Mouse (Mus musculus) thymus, postnatal 14 days (tissue): ENCODE results near the gene Kcnk4.

Experiments used
- DNase-seq: peaks from one replicate; pipeline ENCODE4 v3.0.0; 2021

The Kcnk4 gene

DNA sequence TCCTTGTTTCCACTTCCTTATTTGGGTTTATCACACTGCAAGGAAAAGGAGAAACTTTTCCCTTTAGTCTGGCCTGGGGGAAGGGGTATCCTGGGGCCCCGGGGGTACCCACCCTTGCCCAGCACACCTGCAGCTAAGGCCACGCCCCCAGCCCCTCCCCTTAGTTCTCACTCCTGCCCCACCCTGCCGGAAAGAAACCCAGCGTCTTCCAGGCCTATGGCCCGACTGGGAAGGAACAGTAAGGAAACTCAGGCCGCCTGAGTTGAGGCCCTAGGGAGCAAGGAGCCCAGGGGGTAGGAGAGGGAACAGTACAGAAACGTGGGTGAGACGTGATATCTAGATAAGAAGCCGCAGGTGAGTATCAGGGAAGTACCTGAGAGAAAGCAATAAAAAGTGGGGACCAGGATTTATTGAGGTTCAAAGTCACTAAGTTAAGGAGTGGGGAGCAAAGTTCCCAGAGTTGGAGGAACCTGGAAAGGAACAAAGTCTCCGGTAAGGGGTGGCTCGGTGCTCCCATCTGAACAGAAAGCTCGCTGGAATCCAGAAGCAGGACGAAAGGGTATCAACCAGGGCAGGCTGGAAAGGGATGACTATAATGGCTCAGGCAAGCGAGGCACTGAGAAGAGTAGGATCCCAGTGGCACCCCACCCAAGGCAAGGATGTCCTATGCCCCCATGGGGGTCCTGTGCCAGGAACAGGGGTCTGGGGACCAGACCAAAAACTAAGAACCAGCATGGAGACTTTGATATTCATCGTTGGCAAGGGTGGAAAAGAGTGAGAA, 34.4 kb upstream of the Kcnk4 start:
- DNase-seq: peak; percentile 61

DNA sequence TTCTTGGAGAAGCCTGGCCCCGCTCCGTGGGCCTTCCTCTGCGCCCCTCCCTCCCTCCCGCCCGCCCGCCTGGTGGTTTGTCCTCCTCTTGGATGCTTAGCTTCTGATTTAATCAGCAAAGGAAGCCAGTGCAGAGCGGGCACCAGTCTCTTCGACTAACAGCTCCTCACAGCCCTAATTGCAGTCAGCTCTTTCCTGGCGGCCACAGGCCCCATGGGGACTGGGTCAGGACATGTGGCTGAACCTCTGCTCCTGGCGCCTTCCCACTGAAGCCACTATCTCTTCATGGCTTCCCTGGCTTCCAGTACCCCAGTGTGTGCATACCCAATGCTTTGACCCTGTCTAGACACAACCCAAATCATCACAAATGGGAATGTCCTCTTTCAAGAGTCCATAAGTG, 22.1 kb upstream of the Kcnk4 start:
- DNase-seq: no peak

DNA sequence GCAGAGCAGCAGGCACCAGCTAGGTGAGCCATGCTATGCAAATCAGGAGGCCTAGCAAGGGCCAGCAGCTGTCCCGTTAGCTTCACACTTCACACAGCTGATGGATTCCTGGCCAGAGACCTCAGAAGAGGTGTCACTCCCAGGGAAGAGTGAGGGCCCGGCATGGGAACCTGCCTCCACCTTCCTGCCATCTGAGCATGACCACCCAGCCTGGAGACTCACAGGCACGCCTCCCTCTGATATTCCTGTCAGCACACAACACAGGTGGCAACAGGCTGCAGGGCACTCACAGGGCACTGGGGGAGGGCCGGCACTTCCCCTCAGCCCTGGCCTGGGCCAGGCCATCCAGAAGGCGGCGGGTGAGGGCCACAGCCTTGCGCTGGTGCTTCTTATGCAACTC, 21.1 kb upstream of the Kcnk4 start:
- DNase-seq: no peak

DNA sequence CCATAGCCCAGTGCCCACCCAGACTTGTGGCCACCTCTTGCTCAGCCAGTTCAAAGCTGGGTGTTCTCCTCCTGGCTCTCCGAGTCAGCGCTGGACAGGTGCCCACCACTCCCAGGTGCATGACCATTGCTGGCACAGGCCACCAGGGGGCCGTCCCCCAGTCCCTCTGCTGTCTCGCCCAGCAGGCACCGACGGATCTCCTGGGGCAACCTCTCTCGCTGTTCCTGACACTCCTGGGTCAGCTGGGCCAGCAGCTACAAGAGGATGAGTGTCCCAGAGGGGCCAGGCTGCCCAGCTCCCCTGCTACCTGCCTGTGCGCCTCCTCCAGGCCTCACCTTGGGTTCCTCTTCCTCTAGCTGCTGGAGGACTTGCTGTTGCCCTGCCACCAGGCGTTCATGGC, 19.7 kb upstream of the Kcnk4 start:
- DNase-seq: peak; percentile 51

DNA sequence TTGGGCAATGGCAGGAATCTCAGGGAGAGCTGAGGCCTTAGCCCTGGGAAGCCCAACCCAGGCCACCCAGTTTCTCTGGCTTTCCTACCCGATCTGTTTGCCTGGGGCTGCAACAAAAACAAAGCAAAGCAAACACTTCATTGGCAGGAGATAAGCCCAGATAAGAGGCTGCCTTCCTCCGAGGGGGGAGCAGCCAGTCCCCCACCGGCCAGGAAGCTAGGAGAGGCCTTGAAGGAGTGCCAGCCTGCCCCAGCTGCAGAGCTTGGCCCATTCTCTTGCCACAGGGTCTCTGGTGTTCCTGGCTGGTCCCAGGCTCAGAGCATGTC, 18.4 kb upstream of the Kcnk4 start:
- DNase-seq: peak; percentile 53

DNA sequence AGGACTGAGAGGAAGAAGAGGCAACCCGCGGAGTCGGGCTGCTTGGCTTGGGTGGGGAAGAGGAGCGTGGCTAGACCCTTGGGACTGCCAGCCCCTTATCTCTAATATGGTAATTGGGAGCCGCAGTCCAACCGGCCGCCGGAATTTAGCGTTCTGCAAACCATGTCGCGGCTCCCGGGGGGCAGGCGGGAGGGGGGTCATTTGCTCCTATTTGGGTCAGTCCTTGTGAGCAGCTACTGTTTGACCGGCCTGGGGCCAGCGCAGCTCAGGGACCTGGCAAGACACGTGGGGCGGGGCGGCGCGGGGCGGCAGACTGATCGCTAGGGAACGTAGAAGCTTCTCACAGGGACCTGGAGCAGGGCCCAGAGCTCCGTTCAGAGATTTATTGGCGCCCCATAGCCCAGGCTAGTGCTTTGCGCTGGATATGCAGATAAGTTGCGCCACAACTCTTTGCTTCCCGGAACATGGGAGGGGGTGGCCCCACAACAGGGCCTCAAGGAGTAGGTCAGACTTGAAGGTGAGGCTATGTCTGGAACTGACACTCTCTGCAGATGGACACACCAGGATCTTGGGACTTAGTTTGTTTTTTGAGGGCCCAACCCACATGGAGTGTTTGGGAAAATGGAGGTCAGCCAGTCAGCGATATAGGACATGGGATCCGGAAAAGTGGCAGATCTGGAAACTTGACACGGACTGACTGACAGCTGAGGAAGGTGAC, 17.8 kb upstream of the Kcnk4 start:
- peak; percentile 65 for DNase-seq

DNA sequence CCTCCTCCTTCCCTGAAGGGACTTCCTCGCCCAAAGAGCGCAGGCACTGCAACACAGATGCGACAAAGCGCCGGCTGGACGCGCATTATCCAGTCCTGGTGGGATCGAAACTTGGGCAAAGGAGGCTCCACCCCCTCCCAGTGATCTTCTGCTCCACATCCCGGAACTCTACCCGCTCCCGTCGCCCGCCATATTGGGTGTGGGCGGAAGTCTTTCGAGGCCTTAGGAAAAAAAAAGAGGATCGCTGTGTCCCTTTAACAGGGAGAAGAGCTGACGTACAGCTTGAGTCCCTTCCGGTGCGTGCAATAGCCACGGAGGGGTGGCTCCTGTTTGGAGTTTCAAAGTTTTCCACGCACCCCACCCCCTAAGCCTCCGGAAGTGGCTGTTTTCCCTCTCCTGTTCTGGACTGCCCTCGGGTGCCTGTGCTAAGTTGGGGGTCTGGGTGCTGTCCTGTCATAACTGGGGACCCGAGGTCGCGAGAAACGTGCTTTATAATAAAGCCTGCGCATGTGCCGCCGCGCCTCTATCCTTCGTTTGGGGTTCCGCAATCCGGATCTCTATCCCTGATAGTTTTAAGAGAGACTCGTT, 17.2 kb upstream of the Kcnk4 start:
- peak; percentile 85 for DNase-seq

DNA sequence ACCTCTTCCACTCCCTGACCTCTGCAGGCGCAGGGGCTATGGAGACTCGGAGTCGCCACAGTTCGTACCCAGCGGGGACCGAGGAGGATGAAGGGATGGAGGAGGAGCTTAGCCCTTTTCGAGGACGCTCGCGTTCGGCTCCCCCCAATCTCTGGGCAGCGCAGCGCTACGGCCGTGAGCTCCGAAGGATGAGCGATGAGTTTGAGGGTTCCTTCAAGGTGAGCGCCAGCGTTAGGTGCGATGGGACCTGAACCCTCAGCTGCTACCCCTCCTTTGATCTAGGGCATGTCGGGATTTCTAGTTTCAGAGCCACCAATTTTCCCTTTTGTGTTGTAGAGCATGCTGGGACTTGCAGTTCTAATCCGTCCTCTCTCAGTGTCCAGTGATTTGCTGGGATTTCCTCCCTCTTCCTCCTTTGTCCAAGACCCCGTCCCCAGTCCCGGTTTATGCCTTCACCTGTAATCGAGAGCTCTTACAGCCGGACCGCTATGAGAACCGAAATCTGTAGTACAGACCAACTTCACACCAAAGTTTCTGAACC, 16.4 kb upstream of the Kcnk4 start:
- peak; percentile 55 for DNase-seq

DNA sequence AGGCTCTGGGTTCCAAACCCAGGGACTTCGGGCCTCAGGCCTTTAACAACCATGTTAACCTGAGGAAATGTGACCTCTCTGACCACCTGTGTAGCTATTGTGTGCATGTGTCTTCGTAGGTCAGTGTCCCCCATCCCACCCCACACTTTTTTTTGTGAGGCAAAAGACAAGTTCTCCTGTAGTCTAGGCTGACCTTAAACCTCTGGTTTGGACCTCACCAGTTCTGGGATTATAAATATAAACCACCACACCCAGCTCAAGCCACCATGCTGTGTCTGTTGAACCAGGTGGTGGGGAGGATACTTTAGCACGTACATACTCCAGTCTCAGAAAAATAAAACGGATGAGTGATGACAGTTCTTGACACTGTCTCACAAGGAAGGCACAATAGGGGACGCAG, 15.6 kb upstream of the Kcnk4 start:
- DNase-seq: no peak

DNA sequence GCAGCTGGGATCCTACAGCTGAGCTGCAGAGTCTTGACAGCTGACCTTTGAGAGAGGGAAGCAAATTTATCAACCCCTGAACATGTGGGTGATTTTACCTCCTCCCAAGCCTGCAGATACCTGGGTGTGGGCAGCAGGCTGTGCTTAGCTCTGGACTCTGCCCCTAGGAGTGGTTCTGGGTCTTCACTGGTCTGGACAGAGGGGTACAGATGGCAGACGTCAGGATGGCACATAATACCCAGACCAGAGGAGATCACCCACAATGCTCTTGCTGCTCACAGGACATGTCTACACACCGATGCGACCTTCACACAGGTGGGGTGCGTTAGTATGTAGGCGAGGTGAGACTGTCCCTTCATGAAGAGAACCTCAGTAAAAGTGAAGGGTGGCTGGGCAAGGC, 15.2 kb upstream of the Kcnk4 start:
- DNase-seq: no peak

DNA sequence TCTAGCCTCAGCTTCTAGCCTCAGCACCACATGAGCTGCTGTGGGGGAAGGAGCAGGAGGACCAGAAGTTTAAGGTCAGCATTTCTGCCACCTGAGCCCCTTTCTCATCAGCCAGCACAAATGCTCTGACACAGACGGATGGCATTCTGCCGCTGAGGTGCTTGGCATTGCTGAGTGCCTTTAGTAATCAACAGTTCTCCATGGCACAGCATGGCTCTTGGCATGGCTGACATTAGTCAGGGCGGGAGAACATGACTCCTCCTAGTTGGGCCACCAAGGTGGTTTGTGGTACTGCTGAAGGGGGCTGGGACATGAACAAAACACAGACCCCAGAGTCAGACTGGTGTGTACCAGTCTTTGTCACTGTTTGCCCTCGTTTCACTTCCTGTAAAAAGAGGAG, 13.9 kb upstream of the Kcnk4 start:
- no peak for DNase-seq

DNA sequence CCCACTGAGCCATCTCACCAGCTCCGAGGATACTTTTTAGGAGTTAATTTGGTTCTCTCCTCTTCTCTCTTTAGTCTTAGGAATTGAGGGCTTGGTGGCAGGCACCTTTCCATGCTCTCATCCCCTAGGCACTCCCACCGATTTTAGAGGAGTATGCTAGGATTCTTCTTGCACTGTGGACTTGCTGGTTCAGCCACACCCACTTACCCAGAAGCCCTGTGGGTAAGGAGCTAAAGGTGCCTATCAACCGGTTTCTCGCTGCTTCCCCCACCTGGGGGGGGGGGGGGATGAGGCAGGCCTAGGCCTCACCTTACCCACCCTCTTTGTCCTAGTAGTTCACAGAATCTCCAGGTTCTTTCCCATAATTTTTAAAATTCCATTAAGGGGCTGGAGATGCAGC, 13.4 kb upstream of the Kcnk4 start:
- no peak for DNase-seq

DNA sequence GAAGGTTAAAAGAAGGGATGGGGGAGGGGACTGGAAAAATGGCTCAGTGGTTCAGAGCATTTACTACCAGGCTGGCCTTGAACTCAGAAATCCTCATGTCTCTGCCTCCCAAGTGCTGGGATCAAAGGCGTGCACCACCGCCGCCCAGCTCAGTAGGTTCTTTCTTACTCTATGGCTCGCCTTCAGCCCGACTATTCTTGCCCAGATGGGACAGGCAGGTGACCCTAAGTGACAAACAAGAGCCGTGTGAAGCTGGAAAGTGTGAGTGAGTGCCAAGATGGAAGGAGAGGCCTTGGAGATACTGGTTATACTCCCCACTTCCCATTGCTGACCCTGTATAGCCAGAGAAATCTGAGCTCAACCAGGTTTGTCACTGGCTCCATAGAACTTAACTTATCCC, 9.4 kb upstream of the Kcnk4 start:
- no peak for DNase-seq

DNA sequence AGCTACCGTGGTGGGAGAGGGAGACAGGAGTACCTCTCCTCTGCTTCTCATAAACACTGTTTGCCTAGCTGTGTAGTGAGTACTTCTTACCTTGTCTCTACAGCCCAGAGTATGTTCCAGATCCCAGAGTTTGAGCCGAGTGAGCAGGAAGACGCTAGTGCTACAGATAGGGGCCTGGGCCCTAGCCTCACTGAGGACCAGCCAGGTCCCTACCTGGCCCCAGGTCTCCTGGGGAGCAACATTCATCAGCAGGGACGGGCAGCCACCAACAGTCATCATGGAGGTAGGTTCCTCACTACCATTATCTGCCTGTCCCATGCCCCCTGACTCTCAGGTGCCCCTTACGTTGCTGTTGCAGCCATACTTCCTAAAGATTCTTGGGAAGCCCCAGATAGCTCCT, 8.4 kb upstream of the Kcnk4 start:
- DNase-seq: peak; percentile 22

DNA sequence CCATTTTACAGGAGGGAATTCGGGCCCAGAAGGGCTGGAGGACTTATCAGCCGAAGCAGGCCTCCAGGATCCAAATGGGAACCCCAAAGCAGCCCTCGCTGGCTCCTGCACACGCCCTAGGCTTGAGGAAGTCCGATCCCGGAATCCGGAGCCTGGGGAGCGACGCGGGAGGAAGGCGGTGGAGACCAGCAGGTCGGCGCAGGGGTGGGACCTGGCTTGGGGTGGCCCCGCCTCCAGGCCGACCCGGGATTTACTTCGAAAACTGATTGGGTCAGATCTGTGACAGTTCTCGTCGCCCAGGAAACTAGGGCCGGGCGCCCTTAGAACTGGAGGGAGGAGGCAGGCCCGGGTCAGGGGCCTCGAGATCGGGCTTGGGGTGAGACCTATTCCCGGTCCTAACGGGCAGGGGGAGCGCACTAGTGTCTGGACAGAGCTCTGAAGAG, 8.0 kb upstream of the Kcnk4 start, which contains the start of gene Gpr137:
Gene Gpr137 (minus strand): TSS at position 232 of the 443 bp plus-strand sequence.
- peak; percentile 96 for DNase-seq

DNA sequence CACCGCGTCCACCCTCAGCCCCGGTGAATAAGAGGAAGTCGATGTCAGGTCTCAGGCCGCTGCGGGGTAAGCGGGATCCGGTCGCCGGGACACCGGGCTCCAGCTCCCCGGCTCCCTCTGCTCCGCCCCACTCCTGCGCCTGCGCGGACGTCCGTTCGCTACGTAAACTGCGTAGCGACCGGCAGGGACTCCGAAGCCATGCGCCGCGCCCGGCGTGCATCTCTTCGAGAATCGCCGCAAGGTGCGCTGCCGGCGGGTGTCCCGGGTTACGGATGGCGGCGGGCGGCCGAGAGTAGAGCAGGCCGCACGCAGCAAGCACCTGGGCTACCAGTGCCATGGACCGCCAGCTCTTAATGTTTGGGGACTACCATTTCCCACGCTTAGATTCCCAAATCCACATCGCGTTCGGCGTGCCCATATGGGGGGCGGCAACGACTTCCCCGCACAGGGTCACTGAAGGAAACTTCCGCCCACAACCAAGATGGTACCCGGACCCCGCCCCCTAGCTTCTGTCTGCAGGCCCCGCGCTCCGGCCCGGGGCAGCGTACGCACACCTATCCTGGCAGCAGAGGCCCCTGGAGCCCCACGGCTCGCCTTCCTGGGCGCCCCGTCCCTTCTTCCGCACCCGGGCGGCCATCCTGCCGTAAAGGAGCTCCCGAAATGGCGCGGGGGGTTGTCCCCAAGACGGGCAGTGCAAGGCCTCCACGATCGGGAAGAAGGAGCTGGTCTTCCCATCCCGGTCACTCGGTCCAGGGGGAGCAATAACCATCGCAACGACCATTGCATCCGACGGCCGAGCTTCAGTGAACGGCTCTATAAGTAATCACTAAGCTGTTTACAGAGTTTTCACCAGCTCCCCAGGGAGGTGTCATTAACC, 7.3 kb upstream of the Kcnk4 start, which contains the start of gene Bad:
Gene Bad (plus strand): TSS at position 490 of the 877 bp plus-strand sequence.
- peak; percentile 95 for DNase-seq

DNA sequence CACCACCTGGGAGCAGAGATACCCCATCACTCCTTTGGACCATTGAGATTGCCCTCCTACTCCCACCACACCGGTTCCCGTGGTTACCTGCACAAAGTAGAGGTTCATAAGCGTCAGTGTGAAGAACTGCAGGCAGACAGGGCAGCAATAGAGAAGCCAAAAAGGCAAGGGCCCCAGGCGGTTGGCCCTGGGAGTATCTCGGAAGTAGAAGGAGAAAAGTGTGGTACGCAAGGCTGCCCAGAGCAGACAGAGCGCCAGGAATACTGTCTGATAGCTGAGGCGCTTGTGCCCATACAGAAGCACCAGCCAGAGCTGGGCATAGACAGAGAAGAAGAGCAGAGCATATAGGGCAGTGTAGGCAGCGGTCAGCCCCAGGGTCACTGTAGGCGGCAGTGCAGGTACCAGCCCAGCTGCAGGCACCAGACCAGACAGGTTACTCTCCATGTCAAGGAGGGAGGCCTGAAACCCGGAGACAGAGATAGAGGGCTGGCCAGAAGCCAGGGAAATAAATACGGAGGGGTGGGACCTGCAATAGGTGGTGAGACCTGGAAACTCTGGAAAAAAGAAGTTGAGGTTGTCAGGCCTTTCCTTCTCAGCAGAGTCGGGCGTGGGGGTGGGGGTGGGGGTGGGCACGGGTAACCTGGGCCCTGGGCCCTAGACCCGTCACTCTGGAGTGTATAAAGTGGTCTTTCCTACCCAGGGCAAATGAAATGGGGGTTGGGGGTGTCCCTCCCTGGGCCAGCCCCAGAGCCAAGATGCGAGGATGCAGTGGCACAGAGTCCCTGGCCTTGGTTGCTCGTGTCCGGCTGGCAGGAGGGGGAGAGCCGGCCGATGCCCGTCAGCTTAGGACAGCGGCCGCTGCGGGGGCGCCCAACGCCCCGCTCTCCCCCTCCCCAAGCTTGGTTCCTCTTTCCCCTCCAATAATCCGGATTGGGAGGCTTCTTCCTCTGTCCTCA, 6.4 kb upstream of the Kcnk4 start:
- DNase-seq: no peak

DNA sequence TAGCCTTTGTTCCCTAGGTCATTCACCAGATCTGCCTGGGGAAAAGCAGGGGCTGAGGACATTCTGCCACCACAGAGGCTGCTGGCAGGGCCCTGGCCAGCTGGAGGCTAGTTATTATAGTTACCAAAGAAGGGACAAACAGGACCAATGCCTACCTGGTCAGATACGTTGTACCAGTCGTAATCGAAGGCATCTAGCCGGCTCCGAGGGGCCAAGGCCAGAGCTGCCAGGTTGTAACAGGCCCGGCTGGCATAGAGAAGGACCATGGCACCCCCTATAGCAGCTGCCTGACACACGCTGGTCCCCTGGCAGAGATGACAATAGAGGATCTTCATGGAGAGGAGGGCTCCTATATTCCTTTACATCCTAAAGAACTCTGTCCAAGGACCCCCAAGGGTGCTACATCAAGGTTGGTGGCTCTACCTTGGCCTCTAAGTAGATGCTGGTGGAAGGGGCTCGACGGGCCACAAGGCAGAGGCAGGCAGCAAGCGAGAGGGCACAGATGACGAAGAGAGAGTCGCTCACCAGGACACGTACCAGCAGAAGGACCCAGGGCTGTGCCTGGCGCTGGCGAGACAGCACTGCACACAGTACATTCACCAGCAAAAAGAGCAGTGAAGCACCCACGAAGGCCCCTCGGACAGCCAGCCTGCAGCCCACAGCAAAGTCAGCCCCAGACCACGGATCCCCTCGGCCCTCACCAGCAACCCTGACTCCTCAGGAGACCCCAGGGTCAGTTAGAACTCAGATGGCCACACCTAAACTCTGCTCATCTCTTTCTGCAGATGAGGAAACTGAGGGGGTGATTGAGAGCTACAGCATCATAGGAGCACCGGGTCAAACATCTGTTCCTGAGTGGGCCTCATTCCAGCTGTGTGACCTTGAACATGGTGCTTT, 5.0 kb upstream of the Kcnk4 start:
- DNase-seq: no peak

DNA sequence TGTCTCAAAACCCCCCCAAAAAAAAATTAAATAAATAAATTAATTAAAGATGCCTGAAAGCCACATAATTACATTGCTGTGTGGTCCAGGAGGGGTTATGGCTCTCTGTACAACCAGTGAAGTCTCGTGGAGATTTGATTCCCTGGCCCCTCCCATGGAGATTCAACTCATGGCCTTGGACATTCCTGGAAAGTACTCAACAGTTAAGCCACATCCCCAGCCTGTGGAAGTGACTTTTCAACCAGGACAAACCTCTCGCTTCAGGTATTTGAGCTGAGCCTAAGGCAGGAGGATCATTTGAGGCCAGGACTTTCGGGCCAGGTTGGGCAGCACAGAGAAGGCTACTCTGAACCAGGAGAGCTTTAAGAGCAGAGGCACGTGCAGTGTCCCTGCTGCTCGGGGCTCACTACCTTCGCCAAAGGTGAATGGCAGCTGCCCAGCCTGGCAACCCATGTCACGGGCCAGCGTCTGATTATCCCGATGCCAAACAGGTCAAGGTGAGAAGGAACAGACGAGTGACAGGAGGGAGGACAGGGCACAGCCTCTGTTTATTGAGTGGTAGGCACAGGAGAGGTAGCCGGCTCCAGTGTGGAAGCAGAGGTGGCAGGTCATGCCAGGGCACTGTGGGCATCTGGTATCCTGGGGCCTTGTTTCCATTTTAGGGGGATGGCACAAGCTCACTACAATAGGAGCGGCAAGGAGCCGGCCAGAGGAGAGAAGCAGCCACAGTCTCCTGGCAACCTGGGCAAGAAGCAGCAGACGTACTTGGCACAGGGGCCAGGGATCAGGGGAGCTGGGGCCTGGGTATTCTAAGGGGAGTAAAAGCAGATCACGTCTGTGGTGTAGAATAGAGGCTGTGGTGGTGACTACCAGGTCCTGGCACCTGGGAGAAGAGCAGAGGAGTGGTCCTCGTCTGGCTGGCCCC, 3.5 kb upstream of the Kcnk4 start:
- no peak for DNase-seq
